Mouse (Mus musculus): ENCODE data around the gene Sgca.

Gene Sgca

DNA sequence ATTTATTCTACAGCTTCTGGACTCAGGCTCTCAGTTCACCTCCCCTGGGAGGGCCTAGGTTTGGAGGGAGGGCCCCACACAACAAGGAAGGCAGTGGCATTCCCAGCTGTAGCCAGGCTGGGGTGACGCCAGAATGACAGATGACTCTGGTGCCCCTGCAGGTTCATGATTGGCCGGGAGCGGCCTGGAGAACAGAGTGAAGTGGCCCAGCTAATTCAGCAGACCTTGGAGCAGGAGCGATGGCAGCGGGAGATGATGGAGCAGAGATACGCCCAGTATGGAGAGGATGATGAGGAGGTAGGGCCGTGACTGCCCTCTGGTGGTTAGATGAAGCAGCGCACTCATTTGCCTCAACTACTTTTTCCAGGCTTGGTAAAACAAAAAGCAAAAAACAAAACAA, 24.9 kb upstream of the Sgca start:
- DNase-seq, result peak; percentile 79

DNA sequence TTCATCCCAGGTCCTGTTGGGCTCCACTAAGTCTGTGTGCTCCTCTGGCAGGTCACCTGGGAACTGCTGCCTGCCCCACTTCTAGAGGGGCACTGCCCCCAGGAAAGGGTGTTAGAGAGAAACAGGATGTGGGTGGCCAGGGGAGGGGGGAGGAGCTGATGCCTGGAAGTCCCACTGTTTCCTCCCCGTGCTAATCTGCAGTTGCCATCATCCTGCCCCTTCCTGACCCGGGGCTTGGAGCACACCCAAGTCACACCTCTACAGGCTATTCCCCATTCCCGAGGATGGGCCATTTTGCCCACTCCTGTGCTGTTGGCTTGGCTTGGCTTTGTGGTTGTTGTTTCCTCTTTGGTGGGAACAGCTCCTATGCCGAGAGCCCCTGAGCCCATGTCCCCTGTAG, 24.4 kb upstream of the Sgca start:
- peak; percentile 66 for DNase-seq

DNA sequence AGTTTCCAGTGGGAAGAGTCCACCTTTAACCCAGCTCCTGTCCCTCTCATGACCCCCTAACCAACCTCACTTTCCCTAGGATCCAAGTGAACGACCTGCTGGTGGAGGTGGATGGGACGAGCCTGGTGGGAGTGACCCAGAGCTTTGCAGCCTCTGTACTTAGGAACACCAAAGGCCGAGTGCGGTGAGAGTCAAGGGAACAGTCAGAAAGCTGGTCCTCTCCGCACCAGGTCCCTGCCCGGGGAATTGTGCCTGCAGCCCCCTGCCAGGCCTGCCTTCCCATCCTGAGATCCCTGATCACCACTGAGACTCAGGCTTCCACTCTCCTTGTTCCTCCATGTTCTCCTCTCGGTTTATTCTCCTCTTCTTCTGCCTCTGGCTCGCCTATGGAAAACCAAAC, 24.0 kb upstream of the Sgca start:
- no peak for DNase-seq

DNA sequence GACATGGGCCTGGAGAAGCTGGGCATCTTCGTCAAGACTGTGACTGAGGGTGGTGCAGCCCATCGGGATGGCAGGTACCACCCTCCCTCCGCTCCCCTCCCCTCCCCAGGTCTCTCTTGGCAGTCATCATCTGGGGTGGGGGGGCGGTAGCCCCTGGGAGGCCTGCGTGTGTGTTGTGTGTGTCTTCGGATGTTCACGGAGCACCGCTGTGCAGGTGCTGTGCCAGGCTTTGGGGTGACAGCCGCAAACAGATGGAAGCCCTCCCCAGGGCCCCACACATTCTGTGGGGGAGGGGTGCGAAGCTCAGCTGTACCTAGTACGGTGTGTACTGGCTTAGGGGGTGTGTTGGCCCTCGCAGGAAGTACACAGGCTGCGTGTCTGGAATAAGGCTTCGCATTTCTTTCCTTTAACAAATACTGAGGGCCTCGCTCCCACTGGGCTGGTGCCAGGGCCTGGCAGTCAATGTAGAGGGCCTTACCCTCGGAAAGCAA, 22.0 kb upstream of the Sgca start:
- DNase-seq, result no peak

DNA sequence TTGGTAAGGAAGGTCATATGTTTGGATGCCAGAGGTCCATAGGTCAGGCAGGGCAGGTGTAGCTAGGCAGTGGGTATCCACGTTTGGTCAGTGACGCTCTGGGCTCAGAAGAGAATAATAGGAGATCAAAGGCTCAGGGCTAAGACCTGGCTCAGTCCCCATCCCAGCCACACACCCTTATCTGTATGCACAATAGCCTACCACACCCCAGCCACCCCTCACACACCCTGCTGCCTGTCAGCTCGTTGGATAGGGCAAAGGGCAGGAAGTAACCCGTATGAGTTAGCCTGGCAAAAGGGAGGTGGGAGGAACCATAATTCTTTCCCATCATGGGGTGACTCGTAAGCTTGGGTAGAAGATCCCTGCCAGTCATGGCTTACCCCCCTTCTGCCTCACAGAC, 21.5 kb upstream of the Sgca start:
- DNase-seq, result no peak

DNA sequence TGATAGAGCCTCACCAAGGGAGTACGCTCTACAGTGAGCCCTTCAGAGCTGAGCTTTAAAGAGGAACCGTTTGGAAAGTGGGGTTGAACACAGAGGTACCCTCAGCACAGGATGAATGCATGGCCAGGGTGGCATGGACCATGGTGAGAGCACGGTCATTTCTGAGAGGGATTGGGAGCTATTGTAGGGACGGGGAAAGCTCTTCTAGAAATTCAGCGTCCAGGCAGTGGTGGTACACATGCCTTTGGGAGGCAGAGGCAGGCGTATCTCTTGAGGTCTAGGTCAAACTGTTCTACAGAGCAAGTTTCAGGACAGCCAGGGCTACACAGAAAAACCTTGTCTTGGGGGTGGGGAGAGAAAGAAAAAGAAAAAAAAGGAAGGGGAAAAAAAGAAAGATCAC, 20.9 kb upstream of the Sgca start:
- DNase-seq, result no peak

- no peak for DNase-seq
Observed at GRCm38 (mm10) chr11:94996101-94996500, 20.0 kb upstream of the Sgca start.

- DNase-seq, result no peak
Observed at GRCm38 (mm10) chr11:94994947-94995772, 19.0 kb upstream of the Sgca start.

- no peak for DNase-seq
Observed at GRCm38 (mm10) chr11:94994208-94994814, 18.2 kb upstream of the Sgca start.

GRCm38 (mm10) chr11:94992754-94993606, 16.9 kb upstream of the Sgca start:
- peak; percentile 64 for DNase-seq

- no peak for DNase-seq
Observed at GRCm38 (mm10) chr11:94992480-94992753, 16.3 kb upstream of the Sgca start.

GRCm38 (mm10) chr11:94991641-94992479, 15.7 kb upstream of the Sgca start:
- no peak for DNase-seq

DNA sequence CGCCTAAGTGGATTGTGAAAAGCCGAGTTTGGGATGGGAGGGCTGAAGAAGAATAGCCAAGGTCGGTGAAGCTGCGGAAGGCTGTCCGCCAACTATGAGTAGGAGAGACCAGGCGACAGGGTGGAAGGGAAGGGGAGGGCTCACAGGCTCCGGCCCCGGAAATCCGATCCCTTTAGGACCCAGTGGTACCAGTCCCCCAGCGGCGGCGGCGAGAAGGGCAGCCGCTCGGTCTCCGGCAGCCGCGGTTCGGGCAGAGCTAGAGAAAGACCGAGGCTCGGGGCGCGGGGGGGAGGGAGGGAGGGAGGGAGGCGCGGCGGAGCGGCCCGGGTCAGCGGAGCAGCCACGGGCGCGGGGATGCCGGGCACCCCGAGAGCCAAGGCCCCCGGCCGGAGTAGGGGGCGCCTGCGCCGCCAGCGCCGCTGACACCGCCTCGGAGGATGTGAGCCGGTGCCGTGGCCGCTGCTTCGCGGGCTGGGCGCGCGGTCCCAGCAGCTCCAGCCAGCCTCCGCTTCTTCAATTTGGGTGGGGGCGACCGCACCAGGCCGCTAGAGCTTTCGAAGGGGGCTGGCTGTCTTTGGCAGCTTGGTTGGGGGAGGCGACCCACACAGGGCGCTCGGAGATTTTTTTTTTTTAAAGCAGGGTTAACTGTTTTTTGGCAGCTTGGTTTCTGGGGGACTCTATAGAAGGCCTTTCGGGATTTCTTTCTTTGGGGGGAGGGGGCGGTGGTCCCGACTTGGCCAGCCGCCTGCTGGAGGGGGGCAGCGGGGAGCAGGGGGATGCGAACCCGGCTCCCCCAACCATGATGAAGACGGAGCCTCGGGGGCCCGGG, 14.8 kb upstream of the Sgca start, which contains the start of gene Ppp1r9b:
TSS of gene Ppp1r9b (plus strand) at position 287 of the 829 bp plus-strand sequence.
- DNase-seq, result peak; percentile 93

- no peak for DNase-seq
Observed at GRCm38 (mm10) chr11:94990102-94990748, 14.1 kb upstream of the Sgca start.

DNA sequence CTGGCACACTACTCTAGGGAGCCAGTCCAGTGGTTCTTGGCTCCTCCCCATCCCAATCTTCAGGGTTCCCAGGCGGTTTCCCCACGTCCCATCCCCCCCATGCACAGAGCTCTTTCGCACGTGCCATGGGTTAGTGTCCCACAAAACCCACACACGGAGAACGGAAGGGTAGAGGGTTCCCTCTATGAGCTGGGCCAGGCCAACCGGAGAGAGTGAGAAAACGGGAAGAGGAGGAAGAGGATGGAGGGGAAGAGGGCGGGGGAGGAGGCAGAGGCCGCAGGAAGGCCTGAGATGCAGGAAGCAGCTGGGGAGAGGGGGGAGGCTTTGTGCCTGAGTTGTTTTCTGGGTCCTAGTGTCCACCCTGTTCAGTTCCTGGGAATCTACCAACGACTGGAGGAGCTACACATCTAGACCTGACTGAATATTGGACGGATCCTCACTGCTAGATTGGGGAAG, 13.5 kb upstream of the Sgca start:
- DNase-seq, result peak; percentile 89

DNA sequence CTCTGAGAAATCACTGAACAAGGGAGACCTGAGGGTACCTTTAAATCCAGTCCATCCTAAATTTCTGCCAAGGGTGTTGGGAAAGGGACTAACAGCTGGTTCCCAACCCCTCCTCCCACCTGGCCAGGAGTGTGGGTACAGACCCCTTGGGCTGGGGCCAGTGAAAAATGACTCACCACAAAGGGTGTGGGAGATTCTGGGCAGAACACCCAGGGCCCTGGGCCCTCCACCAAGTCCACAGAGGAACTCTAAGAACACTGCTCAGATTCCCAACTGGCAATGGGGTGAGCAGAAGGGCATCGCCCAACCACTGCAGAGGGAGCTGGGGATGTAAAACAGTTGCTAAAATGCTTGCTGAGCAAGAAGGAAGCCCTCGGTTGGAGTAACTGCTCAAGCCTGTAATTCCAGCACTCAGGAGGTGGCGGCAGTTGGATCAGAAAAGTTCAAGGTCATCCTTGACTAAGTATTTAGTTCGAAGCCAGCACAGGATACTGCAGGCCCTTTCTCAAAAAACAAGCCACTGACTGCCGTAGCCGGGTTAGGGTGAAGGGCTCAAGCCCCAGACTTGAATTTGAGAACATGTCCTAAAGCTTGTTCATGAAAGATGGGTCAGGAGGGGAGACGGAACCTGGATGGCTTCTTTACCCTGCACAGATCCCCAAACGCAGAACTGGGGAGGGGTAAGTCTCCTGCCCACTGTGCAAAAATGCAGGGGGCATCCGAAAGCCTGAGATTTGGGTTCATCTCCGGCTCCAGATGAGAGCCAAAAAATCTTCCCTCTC, 12.8 kb upstream of the Sgca start:
- no peak for DNase-seq

DNA sequence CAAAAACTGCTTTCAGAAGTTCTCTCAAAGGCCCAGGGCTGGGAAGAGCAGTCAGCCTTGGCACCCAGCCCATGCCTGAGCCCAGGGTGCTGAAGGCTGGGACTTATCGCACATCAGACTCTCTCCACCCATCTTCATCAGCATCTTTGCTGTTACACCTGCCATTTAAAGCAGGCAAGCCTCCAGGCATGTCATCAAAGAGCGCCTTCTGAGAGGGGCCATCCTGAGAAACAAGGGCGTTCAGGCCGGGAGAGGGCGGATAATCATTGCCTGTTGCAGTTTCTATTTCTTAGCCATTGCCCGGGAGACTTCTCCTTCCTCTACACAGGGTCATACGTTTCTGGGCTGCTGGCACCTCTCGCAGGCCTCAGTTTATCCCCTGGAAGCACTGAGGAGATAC, 11.7 kb upstream of the Sgca start:
- no peak for DNase-seq

- DNase-seq, result no peak
Observed at GRCm38 (mm10) chr11:94987341-94987740, 11.2 kb upstream of the Sgca start.

DNA sequence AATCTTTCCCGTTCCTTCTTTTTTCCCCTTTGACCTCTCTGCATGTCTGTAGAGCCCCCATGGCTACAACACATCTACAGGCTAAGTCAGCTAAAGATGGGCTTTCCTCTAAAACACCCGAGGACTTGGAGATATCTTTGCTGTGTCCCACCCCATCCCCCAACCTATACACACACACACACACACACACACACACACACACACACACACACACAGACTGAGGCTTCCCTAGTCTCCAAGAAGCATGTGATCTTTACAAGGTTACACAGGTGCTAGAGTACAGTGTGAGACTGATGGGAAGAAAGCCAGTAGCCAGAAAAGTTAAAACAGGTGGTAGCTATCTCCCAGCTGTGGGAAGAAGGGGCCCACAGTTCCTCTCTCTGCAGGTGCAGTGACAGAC, 10.3 kb upstream of the Sgca start:
- no peak for DNase-seq

GRCm38 (mm10) chr11:94985822-94986221, 9.7 kb upstream of the Sgca start:
- DNase-seq, result no peak

Data from kidney, adult 9 months (tissue).